In genomic region chr11:32283091-32283777, GRCm38 (mm10) we compare ENCODE assay signal across 8 mouse cellular contexts. TPM values are rescaled to one million over a fixed set of nuclear protein-coding genes. Genes with fewer than 3 reads are reported as not detected.
DNase-seq lines count a peak whose midpoint lies in the region; ATAC-seq and TF ChIP-seq lines count a peak whose summit lies in the region.
"Not testable (repeated sequence)": the region's sequence is repeated elsewhere in the genome, so short reads cannot be mapped to it uniquely, and the experiment has no call there.

TSS of gene Hba-a1 (plus strand) at chr11:32283511.

- H3K27ac ChIP-seq in forebrain, embryonic 13.5 days; hindbrain, embryonic 14.5 days; midbrain, embryonic 14.5 days (replicated peaks; ENCODE audit: low read depth, low read length); stomach, postnatal 0 days (replicated peaks): not testable (repeated sequence)
- H3K27ac ChIP-seq in liver, embryonic 12.5 days = peak within 1 kb of the TSS; percentile 99

- DNase-seq in brain, embryonic 14.5 days (ENCODE audit: low read depth); heart, adult 8-10 months (ENCODE audit: low spot score); hindbrain, embryonic 14.5 days (ENCODE audit: low spot score); layer of hippocampus, postnatal 25 days (ENCODE audit: extremely low spot score in 1 of 2, low spot score in 1 of 2); midbrain, embryonic 14.5 days; stomach, postnatal 0 days (ENCODE audit: low spot score): not testable (repeated sequence)

- TF ChIP-seq EP300 in stomach, postnatal 0 days (optimal IDR thresholded peaks at IDR 0.05) = not testable (repeated sequence)

- H3K4me1 ChIP-seq in forebrain, embryonic 13.5 days; hindbrain, embryonic 14.5 days (replicated peaks; ENCODE audit: control insufficient read depth, insufficient read depth, low read length); midbrain, embryonic 14.5 days (ENCODE audit: control insufficient read depth, insufficient read depth, low read length); stomach, postnatal 0 days (replicated peaks; ENCODE audit: control insufficient read depth, insufficient read depth): not testable (repeated sequence)
- H3K4me1 ChIP-seq in liver, embryonic 12.5 days = peaks cover 48% of the 10 kb centered on the region

- H3K9ac ChIP-seq in forebrain, embryonic 13.5 days; hindbrain, embryonic 14.5 days; midbrain, embryonic 14.5 days (replicated peaks; ENCODE audit: low read length); stomach, postnatal 0 days (ENCODE audit: low read length): not testable (repeated sequence)
- peak within 1 kb of the TSS; percentile 75 for H3K9ac ChIP-seq in liver, embryonic 12.5 days

- not testable (repeated sequence) for H3K9me3 ChIP-seq in forebrain, embryonic 13.5 days (replicated peaks); hindbrain, embryonic 14.5 days (ENCODE audit: control insufficient read depth, low read length); liver, embryonic 12.5 days (replicated peaks); midbrain, embryonic 14.5 days (ENCODE audit: control insufficient read depth, low read length); stomach, postnatal 0 days (ENCODE audit: control insufficient read depth, low read length)

- H3K4me2 ChIP-seq in forebrain, embryonic 13.5 days; hindbrain, embryonic 14.5 days (replicated peaks); midbrain, embryonic 14.5 days (ENCODE audit: low read length); stomach, postnatal 0 days (replicated peaks; ENCODE audit: low read depth): not testable (repeated sequence)
- H3K4me2 ChIP-seq in liver, embryonic 12.5 days = peak within 1 kb of the TSS; percentile 67

- H3K4me3 ChIP-seq in forebrain, embryonic 13.5 days; hindbrain, embryonic 14.5 days (replicated peaks; ENCODE audit: low read length); midbrain, embryonic 14.5 days (replicated peaks; ENCODE audit: low read depth, low read length); stomach, postnatal 0 days (ENCODE audit: low read depth, low read length): not testable (repeated sequence)
- peak within 1 kb of the TSS; percentile 46 for H3K4me3 ChIP-seq in liver, embryonic 12.5 days

- WGBS in forebrain, embryonic 13.5 days = 50% methylated on average over 1 of the region's 5 CpGs
- 75% methylated on average over 1 of the region's 5 CpGs for WGBS in hindbrain, embryonic 14.5 days
- WGBS in liver, embryonic 12.5 days (ENCODE audit: insufficient replicate concordance) = 13% methylated on average over 1 of the region's 5 CpGs
- 56% methylated on average over 1 of the region's 5 CpGs for WGBS in midbrain, embryonic 14.5 days
- WGBS in stomach, postnatal 0 days = 100% methylated on average over 1 of the region's 5 CpGs

- not testable (repeated sequence) for TF ChIP-seq CTCF in brain, embryonic 14.5 days (IDR thresholded peaks at IDR 0.05; ENCODE audit: borderline replicate concordance, extremely low read depth, insufficient read depth, insufficient read length); stomach, postnatal 0 days (IDR thresholded peaks at IDR 0.05; ENCODE audit: low read depth)

- H3K27me3 ChIP-seq in forebrain, embryonic 13.5 days = peaks cover 10% of the 10 kb centered on the region
- H3K27me3 ChIP-seq in hindbrain, embryonic 14.5 days (ENCODE audit: control insufficient read depth, insufficient read depth, low read length); midbrain, embryonic 14.5 days (ENCODE audit: control insufficient read depth, insufficient read depth, low read length); stomach, postnatal 0 days (ENCODE audit: control insufficient read depth, insufficient read depth, low read length): not testable (repeated sequence)
- peaks cover 31% of the 10 kb centered on the region for H3K27me3 ChIP-seq in liver, embryonic 12.5 days (replicated peaks)

- not testable (repeated sequence) for TF ChIP-seq POLR2A in brain, embryonic 14.5 days (IDR thresholded peaks at IDR 0.05; ENCODE audit: borderline replicate concordance, extremely low read depth, insufficient read depth, insufficient read length, poor library complexity, severe bottlenecking)

- not testable (repeated sequence) for H3K36me3 ChIP-seq in forebrain, embryonic 13.5 days (ENCODE audit: poor library complexity, severe bottlenecking); hindbrain, embryonic 14.5 days (replicated peaks; ENCODE audit: control insufficient read depth, insufficient read depth); liver, embryonic 12.5 days; midbrain, embryonic 14.5 days (ENCODE audit: control insufficient read depth, insufficient read depth, low read length); stomach, postnatal 0 days (ENCODE audit: control insufficient read depth, insufficient read depth, low read length)

- not testable (repeated sequence) for ATAC-seq in forebrain, embryonic 13.5 days; hindbrain, embryonic 14.5 days (ENCODE audit: low FRiP score); midbrain, embryonic 14.5 days (ENCODE audit: low FRiP score, low TSS enrichment)
- ATAC-seq in liver, embryonic 12.5 days = peak; percentile 73
- peak; percentile 28; the same call in 1 of the 2 replicates for ATAC-seq in stomach, postnatal 0 days (ENCODE audit: low FRiP score, low TSS enrichment)

RNA-seq across cellular contexts. Expression of gene Hba-a1, which starts in this region (rescaled TPM):
- 2,049 and 2,752 TPM in 2 replicates for polyA plus RNA-seq in brain, embryonic 14.5 days (2012; rRNA removed)
- 2,413 and 2,442 TPM in 2 replicates for polyA plus RNA-seq in forebrain, embryonic 13.5 days (2015; fragmentation: Nextera tagmentation; extraction: Ambion mirVana)
- total RNA-seq in heart, adult 8-10 months (2022) = over 10,000 TPM in 1 of 4 experiments, 1,000 to 10,000 TPM in 3; 1,679 to 11,117 (median 2,615) TPM
- polyA plus RNA-seq in hindbrain, embryonic 14.5 days (2014; fragmentation: Nextera tagmentation; extraction: Ambion mirVana) = 2,517 and 2,859 TPM in 2 replicates
- total RNA-seq in layer of hippocampus, postnatal 25 days (2021) = 100 to 1,000 TPM; 552 to 580 TPM
- 52,845 and 54,272 TPM in 2 replicates for polyA plus RNA-seq in liver, embryonic 12.5 days (2016; fragmentation: Nextera tagmentation; extraction: Ambion mirVana)
- polyA plus RNA-seq in midbrain, embryonic 14.5 days (2014; fragmentation: Nextera tagmentation; extraction: Ambion mirVana) = 1,330 and 1,946 TPM in 2 replicates
- 317 and 411 TPM in 2 replicates for polyA plus RNA-seq in stomach, postnatal 0 days (2015; fragmentation: Nextera tagmentation; extraction: Ambion mirVana)

Comparison
In these comparisons a context has a peak if more than half of its experiments do, and no peak if none do; other contexts are left out.
1. RNA of gene Hba-a1 (polyA plus RNA-seq): 52,845 to 54,272 TPM in liver, embryonic 12.5 days; 2,049 to 2,752 TPM in brain, embryonic 14.5 days, 2,517 to 2,859 TPM in hindbrain, embryonic 14.5 days, 2,413 to 2,442 TPM in forebrain, embryonic 13.5 days, 1,330 to 1,946 TPM in midbrain, embryonic 14.5 days and 317 to 411 TPM in stomach, postnatal 0 days; every median in the first group is over 10 times any median in the second.